Mouse (Mus musculus): ENCODE measurements around the gene Gm20458.

DNA sequence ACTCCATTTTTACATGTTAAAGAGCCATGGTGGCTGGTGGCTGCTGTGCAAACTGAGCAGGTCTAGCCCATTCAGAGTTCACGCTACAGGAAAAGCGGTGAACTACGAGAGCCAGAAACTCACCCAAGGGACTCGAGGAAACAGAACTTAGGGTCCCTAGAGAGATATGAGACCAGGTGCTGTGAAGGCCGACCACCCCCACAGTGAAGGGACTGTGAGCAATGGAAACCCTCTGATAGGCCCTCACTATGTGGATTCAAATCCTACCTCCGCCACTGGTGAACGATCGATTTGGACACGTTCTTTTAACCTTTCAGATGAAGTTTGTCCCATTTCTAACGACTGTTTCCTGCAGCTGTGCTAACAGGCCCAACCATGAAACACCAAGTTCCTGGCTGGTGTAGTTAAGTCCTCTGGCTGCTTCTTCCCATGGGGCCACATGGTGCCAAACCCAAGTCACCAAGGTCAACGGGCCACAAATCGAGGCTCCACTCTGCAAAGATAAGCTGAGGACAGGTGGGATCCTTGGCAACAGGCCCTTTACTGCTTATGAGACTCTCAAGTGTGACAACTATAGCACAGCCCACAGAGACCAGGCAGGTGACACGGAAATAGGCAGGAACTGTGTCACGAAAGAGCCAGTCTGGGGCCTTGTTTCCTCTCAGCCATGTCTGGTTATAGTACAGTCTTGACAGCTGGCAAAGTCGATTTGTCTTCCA lies 37.9 kb upstream of the Gm20458 start:
- TF ChIP-seq POLR2A (IDR thresholded peaks at IDR 0.05; ENCODE audit: extremely low read depth, insufficient read depth, low read length) (no peak), CTCF (IDR thresholded peaks at IDR 0.05; ENCODE audit: low read depth, low read length) (no peak)
